Mouse (Mus musculus) testis, postnatal 10 days (tissue): ENCODE measurements around the gene Spaca9.

Experiments
- DNase-seq: peaks from one replicate; pipeline ENCODE4 v3.0.0; 2021; ENCODE audit warnings: low spot score

The Spaca9 gene

DNA sequence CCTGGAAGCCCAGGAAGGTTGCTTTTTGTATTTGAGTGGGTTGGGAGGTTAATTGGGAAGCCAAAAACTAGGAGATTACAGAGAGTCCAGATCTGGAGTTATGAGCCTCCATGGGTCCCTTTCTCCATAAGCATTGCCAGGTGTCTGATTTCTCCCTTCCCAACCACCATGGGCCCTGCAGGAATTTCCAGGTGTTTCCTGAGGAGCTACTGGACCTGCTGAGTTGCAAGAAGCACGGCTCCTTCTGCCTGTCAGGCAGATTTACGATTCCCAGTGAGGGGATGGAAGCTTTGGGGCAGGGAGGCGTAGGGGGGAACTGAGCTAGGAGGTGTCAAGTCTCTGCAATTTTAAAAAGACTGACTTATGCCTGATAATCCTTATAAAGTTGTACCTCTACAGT is 33.7 kb downstream of the Spaca9 start:
- no peak for DNase-seq

DNA sequence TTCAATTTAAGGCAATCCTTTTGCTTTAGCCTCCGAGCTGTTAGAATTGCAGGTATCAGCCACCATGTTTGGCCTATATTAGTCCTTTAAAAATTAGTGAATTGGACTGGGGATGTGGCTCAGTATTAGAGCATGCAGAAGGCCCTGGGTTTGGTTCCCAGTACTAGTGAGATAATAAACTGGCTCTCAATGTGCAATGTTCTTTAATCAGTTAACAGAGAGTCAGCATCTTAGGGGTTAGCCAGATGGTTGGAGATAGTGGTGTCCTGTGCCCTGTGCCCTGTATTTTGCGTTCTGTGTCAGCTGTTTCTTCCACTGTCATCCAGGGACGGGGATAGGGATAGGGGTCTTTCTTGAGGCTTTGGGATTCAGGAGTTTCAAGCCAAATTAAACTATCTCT is 36.6 kb downstream of the Spaca9 start:
- no peak for DNase-seq

- no peak for DNase-seq
Measured at GRCm38 (mm10) chr2:28656216-28656615, 43.3 kb downstream of the Spaca9 start.

- DNase-seq: peak; percentile 54
Measured at GRCm38 (mm10) chr2:28654295-28654694, 45.2 kb downstream of the Spaca9 start.

DNA sequence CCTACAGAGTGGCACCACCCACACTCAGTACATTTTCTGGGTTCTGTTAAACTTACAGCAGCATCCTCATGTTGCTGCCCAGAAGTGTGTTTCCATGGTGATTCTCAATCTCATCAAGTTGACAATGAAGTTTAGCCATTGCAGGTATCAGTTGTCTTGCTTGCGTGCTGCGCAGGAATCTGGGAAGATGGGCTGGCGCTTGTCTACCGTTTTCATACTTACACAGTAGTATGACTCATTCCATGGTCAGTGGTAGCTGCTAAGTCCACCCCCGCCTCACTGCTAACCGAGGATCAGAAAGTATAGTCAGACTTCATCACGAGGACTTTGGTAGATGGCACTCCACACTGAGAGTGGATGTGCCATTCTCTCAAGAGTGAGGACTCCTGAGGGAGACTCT is 46.2 kb downstream of the Spaca9 start:
- DNase-seq: no peak

DNA sequence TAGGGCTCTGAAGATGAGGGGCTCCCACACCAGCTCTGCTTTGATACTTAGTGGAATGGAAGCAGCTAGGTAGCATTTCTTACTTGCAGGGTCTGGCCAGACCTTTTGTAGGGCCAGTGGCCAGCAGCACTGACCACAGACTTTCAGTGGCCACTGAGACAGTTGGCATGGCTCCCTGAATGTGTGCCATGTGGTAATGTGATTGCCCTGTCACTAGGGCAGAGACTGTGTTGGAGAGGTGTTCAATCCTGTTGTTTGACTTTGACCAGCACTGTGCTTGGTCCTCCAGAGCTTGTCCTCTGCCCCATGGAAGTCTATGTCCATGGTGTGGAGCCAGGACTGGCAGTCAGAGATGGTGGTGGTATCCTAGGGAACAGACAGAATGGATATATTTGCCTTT is 49.0 kb downstream of the Spaca9 start:
- no peak for DNase-seq

DNA sequence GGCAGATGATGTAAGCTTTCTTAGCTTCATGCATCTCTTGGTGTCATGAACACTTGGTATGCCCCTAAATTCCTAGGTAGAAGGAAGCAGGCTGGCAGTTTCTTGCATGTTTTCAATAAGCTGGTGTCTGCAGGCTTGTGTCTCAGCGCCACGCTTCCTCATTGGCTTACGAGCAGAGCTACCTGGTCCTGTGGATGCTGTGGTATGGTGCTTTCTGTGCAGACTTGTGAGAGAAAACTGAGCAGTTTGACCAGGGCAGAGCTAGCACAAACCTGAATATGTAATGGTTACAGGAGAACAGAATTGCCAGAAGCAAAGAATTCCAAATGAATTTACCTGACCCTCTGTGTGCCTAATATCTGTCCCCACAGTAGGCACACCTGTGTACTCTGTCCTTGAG is 56.4 kb downstream of the Spaca9 start:
- DNase-seq: no peak
